Mouse (Mus musculus) forebrain, embryonic 11.5 days (tissue): ENCODE data around the gene Lrrc37a. TPM values are rescaled to one million over a fixed set of nuclear protein-coding genes. Genes with fewer than 3 reads are reported as not detected.

Experiments
- ATAC-seq: fragments of 200-750 bp; cut with Nextera tagmentation; replicated peaks from 2 replicates; pipeline ENCODE4 v1.8.0; 2017; ENCODE audit warnings: moderate TSS enrichment; ENCODE audit not compliant: low FRiP score
- DNase-seq: peaks from one replicate; pipeline ENCODE4 v3.0.0-alpha.2; 2017; ENCODE audit warnings: low spot score
- H3K27ac ChIP-seq: fragments of 300-500 bp; sonication (generic); 2 replicates; pipeline ENCODE4 v1.5.1; 2014; ENCODE audit warnings: low read depth, low read length
- H3K27me3 ChIP-seq: fragments of 300-500 bp; sonication (generic); 2 replicates; pipeline ENCODE4 v1.6.1; 2014; ENCODE audit warnings: mild to moderate bottlenecking, low read length, mixed read lengths; ENCODE audit not compliant: control insufficient read depth, insufficient read depth
- H3K36me3 ChIP-seq: fragments of 300-500 bp; sonication (generic); 2 replicates; pipeline ENCODE4 v1.6.1; 2014; ENCODE audit warnings: mild to moderate bottlenecking, low read length, moderate library complexity, mixed read lengths; ENCODE audit not compliant: control insufficient read depth, insufficient read depth
- H3K4me1 ChIP-seq: fragments of 300-500 bp; sonication (generic); replicated peaks from 2 replicates; pipeline ENCODE4 v1.6.1; 2014; ENCODE audit warnings: low read length, mixed read lengths; ENCODE audit not compliant: control insufficient read depth, insufficient read depth
- H3K4me2 ChIP-seq: fragments of 300-500 bp; sonication (generic); 2 replicates; pipeline ENCODE4 v1.6.1; 2014; ENCODE audit warnings: low read depth, mild to moderate bottlenecking, low read length, moderate library complexity, mixed read lengths; ENCODE audit not compliant: severe bottlenecking
- H3K4me3 ChIP-seq: fragments of 300-500 bp; sonication (generic); 2 replicates; pipeline ENCODE4 v1.5.1; 2014; ENCODE audit warnings: low read depth, low read length
- H3K9ac ChIP-seq: fragments of 300-500 bp; sonication (generic); 2 replicates; pipeline ENCODE4 v1.6.1; 2014; ENCODE audit warnings: low read length
- H3K9me3 ChIP-seq: fragments of 300-500 bp; sonication (generic); 2 replicates; pipeline ENCODE4 v1.6.1; 2016; ENCODE audit warnings: low read length, mixed read lengths; ENCODE audit not compliant: control insufficient read depth
- WGBS: fragments of 180-500 bp; shearing (Covaris S2); extraction: QIAGEN DNeasy Blood & Tissue Kit; methylation state at CpG from one replicate; pipeline ENCODE4 v1.1.7; 2014; 5-methylcytosine and 5-hydroxymethylcytosine counted together
- polyA plus RNA-seq: library from polyadenylated mRNA; unstranded; fragments of >200 nt; fragmentation: Nextera tagmentation; extraction: Ambion mirVana; gene quantifications from 2 replicates; pipeline ENCODE4 v1.2.1, GENCODE M21; 2014

The Lrrc37a gene
- polyA plus RNA-seq, 1 experiment from 2014 or later: not detected

GRCm38 (mm10) chr11:103406551-103406950, 97.8 kb downstream of the Lrrc37a start:
- WGBS: 76% methylated on average over 7 of the region's 7 CpGs
- peaks cover 2% of the 10 kb centered on the region; the same call in 1 of the 2 replicates for H3K4me1 ChIP-seq
- no peak overlapping the region for H3K4me2 ChIP-seq
- H3K9ac ChIP-seq: no peak overlapping the region
- H3K4me3 ChIP-seq: no peak overlapping the region
- H3K27me3 ChIP-seq: no peaks in the 10 kb centered on the region
- H3K36me3 ChIP-seq: no peaks in the 10 kb centered on the region; the same call in 1 of the 2 replicates
- no peak for DNase-seq
- no peaks in the 10 kb centered on the region for H3K9me3 ChIP-seq
- no peak overlapping the region for H3K27ac ChIP-seq
- ATAC-seq: no peak

GRCm38 (mm10) chr11:103405814-103406213, 98.6 kb downstream of the Lrrc37a start:
- no peak overlapping the region for H3K9ac ChIP-seq
- no peak for ATAC-seq
- DNase-seq: no peak
- H3K27me3 ChIP-seq: no peaks in the 10 kb centered on the region
- H3K9me3 ChIP-seq: no peaks in the 10 kb centered on the region
- H3K27ac ChIP-seq: no peak overlapping the region
- 94% methylated on average over 1 of the region's 1 CpGs for WGBS
- no peak overlapping the region for H3K4me3 ChIP-seq
- H3K4me1 ChIP-seq: no peaks in the 10 kb centered on the region
- H3K4me2 ChIP-seq: no peak overlapping the region
- no peaks in the 10 kb centered on the region; the same call in 1 of the 2 replicates for H3K36me3 ChIP-seq

GRCm38 (mm10) chr11:103404618-103405017, 99.8 kb downstream of the Lrrc37a start:
- Histone ChIP-seq H3K4me2 (no peak overlapping the region), H3K4me3 (no peak overlapping the region), H3K27ac (no peak overlapping the region), H3K36me3 (no peaks in the 10 kb centered on the region; the same call in 1 of the 2 replicates), H3K4me1 (no peaks in the 10 kb centered on the region), H3K9ac (no peak overlapping the region), H3K27me3 (no peaks in the 10 kb centered on the region), H3K9me3 (no peaks in the 10 kb centered on the region)
- DNase-seq (no peak), ATAC-seq (no peak)

- ATAC-seq: no peak
- no peak overlapping the region for H3K4me3 ChIP-seq
- 69% methylated on average over 4 of the region's 4 CpGs for WGBS
- H3K9ac ChIP-seq: no peak overlapping the region
- no peaks in the 10 kb centered on the region; the same call in 1 of the 2 replicates for H3K36me3 ChIP-seq
- no peaks in the 10 kb centered on the region for H3K9me3 ChIP-seq
- no peaks in the 10 kb centered on the region for H3K4me1 ChIP-seq
- no peaks in the 10 kb centered on the region for H3K27me3 ChIP-seq
- no peak overlapping the region for H3K4me2 ChIP-seq
- no peak for DNase-seq
- H3K27ac ChIP-seq: no peak overlapping the region
Observed at GRCm38 (mm10) chr11:103403776-103404175, 100.6 kb downstream of the Lrrc37a start.

GRCm38 (mm10) chr11:103402738-103403137, 101.7 kb downstream of the Lrrc37a start:
- no peak for ATAC-seq
- DNase-seq: no peak
- Histone ChIP-seq H3K9ac (no peak overlapping the region), H3K4me2 (no peak overlapping the region), H3K27ac (no peak overlapping the region), H3K27me3 (no peaks in the 10 kb centered on the region), H3K36me3 (no peaks in the 10 kb centered on the region; the same call in 1 of the 2 replicates), H3K9me3 (no peaks in the 10 kb centered on the region), H3K4me3 (no peak overlapping the region), H3K4me1 (no peaks in the 10 kb centered on the region)
- WGBS: 91% methylated on average over 5 of the region's 5 CpGs

- Histone ChIP-seq H3K9ac (no peak overlapping the region), H3K4me1 (no peaks in the 10 kb centered on the region), H3K4me3 (no peak overlapping the region), H3K9me3 (no peaks in the 10 kb centered on the region), H3K36me3 (no peaks in the 10 kb centered on the region; the same call in 1 of the 2 replicates), H3K27ac (no peak overlapping the region), H3K27me3 (no peaks in the 10 kb centered on the region), H3K4me2 (no peak overlapping the region)
- DNase-seq (no peak), ATAC-seq (no peak)
- 44% methylated on average over 2 of the region's 2 CpGs for WGBS
Observed at GRCm38 (mm10) chr11:103402198-103402597, 102.2 kb downstream of the Lrrc37a start.

Other genes starting within 250 kb of the Lrrc37a start
- 3.8 and 4.6 TPM in 2 replicates for gene Map3k14, start 237.1 kb downstream of the Lrrc37a start, polyA plus RNA-seq
- 3.2 TPM in 2 replicates for gene Arhgap27, start 140.9 kb downstream of the Lrrc37a start, polyA plus RNA-seq
- gene Plekhm1, start 91.9 kb downstream of the Lrrc37a start, polyA plus RNA-seq: 10.1 and 11.3 TPM in 2 replicates
- gene Gm884, start 116.5 kb upstream of the Lrrc37a start, polyA plus RNA-seq: not detected in 2 replicates
- not detected in 2 replicates for gene Lyzl6, start 134.3 kb upstream of the Lrrc37a start, polyA plus RNA-seq
- not detected in 2 replicates for gene Rprml, start 145.0 kb upstream of the Lrrc37a start, polyA plus RNA-seq
- gene Gosr2, start 193.3 kb upstream of the Lrrc37a start, polyA plus RNA-seq: 86.7 and 94.9 TPM in 2 replicates
- gene Wnt9b, start 245.2 kb upstream of the Lrrc37a start, polyA plus RNA-seq: 0.49 and 0.87 TPM in 2 replicates